Mouse (Mus musculus): ENCODE data around the gene Pnmal1. TPM values are rescaled to one million over a fixed set of nuclear protein-coding genes. Genes with fewer than 3 reads are reported as not detected.
A peak's percentile ranks its signal among the peaks of the same experiment; 100 is the strongest.

Gene Pnmal1
- polyA plus RNA-seq, 1 experiment from 2014 or later = 3.7 TPM

DNA sequence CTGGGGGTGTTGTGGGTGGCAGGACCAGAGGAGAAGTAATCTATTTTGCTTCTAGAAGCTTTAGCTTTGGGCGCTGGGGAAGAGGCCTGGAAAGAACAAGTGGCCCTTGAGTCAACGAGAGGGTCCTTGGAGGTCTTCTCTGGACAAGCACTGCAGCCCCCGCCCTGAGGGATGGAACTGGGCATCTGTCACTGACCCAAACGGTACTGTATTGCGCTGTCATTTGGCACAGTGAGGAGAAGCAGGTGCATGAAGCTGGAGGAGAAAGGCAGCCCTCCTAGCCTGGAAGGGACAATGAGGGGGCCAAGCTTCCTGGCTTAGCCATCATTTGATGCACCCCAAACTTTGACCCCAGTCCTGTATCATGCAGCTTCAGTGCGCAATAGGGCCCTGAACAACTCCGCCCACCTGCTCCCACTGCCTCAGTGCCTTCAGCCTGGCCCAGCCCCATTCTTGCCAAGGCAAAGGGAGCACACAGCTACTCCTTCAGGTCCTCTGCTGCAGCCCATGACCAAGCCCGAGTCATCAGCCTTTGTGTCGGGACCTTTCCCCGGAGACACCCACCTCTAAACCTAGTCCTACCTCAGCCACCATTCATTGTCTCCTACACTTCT, 37.0 kb upstream of the Pnmal1 start:
- peaks cover 30% of the 10 kb centered on the region for H3K4me1 ChIP-seq (replicated peaks; ENCODE audit: control insufficient read depth, insufficient read depth, low read length)
- WGBS = 39% methylated on average over 10 of the region's 10 CpGs
- no peaks in the 10 kb centered on the region for H3K9me3 ChIP-seq (ENCODE audit: control insufficient read depth, low read length)
- no peaks in the 10 kb centered on the region for H3K27me3 ChIP-seq (replicated peaks; ENCODE audit: control insufficient read depth, insufficient read depth, low read length)
- peak overlapping the region; percentile 99 for H3K4me3 ChIP-seq (ENCODE audit: low read depth, low read length)
- H3K4me2 ChIP-seq (ENCODE audit: low read length) = peak overlapping the region; percentile 94
- H3K27ac ChIP-seq (ENCODE audit: low read depth) = peak overlapping the region; percentile 98; the same call in 1 of the 2 replicates
- DNase-seq (ENCODE audit: low spot score) (no peak), ATAC-seq (replicated peaks; ENCODE audit: low FRiP score, low TSS enrichment, low read depth) (no peak)
- H3K9ac ChIP-seq (ENCODE audit: low read length) = peak overlapping the region; percentile 94
- peaks cover 26% of the 10 kb centered on the region for H3K36me3 ChIP-seq (ENCODE audit: control insufficient read depth, insufficient read depth, low read length)

DNA sequence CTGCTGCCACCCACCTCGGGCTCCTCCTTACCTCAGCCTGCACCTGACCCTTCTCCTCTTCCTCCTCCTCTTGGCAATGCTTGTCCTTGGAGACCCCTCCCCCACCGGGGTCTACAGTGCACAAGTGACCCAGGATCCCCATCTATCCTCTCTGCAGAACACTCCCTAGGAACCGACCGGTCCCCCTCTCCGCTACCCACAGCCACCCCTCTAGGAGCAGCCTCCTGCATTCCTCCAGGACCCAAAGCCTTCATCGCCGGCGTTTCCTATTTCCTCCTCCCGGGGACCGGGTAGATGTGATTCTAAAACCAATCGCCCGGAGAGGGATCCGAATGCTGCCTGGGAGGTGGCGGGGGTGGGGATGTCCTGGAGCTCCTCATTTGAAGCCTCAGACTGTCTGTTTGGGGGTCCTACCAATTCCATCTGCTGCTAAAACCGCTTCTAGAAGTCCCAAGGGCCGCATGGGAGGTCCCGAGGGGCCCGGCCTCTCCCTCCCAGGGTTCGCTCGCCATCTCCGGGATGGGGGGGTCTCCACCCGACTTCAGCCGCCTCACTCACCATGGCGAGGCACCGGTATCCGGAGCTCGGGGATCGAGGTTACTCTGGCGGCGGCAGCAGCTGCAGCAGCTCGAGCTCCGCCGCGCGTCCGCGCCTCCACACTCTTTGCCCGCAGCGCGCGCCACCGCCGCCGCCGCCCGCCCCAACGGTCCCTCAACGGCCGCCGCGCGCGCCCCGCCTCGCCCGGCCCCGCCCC, 36.0 kb upstream of the Pnmal1 start:
- WGBS = 0% methylated on average over 42 of the region's 57 CpGs
- H3K27ac ChIP-seq (ENCODE audit: low read depth) = peak overlapping the region; percentile 98
- no peaks in the 10 kb centered on the region for H3K9me3 ChIP-seq (ENCODE audit: control insufficient read depth, low read length)
- DNase-seq (ENCODE audit: low spot score) (peak; percentile 84), ATAC-seq (replicated peaks; ENCODE audit: low FRiP score, low TSS enrichment, low read depth) (no peak)
- no peaks in the 10 kb centered on the region for H3K27me3 ChIP-seq (replicated peaks; ENCODE audit: control insufficient read depth, insufficient read depth, low read length)
- H3K4me1 ChIP-seq (replicated peaks; ENCODE audit: control insufficient read depth, insufficient read depth, low read length) = peaks cover 30% of the 10 kb centered on the region
- peaks cover 16% of the 10 kb centered on the region for H3K36me3 ChIP-seq (ENCODE audit: control insufficient read depth, insufficient read depth, low read length)
- peak overlapping the region; percentile 99 for H3K4me3 ChIP-seq (ENCODE audit: low read depth, low read length)
- H3K4me2 ChIP-seq (ENCODE audit: low read length) = peak overlapping the region; percentile 94
- H3K9ac ChIP-seq (ENCODE audit: low read length) = peak overlapping the region; percentile 94

DNA sequence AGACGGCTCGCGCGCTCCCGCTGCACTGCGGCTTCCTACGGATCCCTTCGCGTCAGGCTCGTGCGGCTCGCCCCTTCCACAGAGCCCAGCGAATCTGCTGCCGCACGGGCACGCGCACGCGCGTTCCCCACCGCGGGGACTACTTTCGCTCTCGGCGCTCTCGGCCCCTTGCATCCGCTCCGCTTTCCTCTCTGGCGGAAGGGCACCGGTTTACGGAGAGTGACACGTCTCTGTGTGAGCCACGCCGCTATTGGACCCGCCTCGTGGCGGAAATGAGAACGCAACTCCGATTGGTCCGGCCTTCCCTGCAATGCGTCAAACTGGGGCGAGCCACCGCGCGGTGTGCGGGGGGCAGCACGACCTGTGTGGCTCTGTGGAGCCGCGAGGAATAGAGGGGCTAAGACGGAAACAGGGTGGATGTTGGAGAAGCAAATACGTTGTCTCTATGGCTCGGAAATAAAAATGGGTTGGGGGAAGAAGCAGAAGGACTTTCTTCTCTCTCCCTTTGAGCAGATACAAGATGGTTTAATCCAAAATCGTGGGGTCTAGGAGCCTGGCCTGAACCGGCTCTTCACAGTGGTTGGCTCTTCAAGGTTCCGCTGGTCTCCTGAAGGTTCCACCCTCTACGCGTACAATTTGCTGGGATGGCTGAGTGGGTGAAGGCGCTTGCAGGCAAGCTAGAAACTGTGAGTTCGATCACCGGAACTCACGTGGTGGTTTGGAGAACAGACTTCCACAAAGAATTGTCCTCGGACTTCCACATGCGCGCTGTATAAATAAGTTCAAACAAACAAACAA, 35.2 kb upstream of the Pnmal1 start, which contains the start of gene Calm3:
Gene Calm3 (minus strand): TSS at position 78 of the 798 bp plus-strand sequence.
- Histone ChIP-seq H3K9ac (ENCODE audit: low read length) (peak within 1 kb of the TSS; percentile 94), H3K27ac (ENCODE audit: low read depth) (peak within 1 kb of the TSS; percentile 98), H3K4me3 (ENCODE audit: low read depth, low read length) (peak within 1 kb of the TSS; percentile 99), H3K4me1 (replicated peaks; ENCODE audit: control insufficient read depth, insufficient read depth, low read length) (peaks cover 30% of the 10 kb centered on the region), H3K27me3 (replicated peaks; ENCODE audit: control insufficient read depth, insufficient read depth, low read length) (no peaks in the 10 kb centered on the region), H3K9me3 (ENCODE audit: control insufficient read depth, low read length) (no peaks in the 10 kb centered on the region), H3K4me2 (ENCODE audit: low read length) (peak within 1 kb of the TSS; percentile 94), H3K36me3 (ENCODE audit: control insufficient read depth, insufficient read depth, low read length) (peaks cover 8% of the 10 kb centered on the region)
- WGBS = 2% methylated on average over 64 of the region's 64 CpGs
- DNase-seq (ENCODE audit: low spot score) = peak; percentile 100
- ATAC-seq (replicated peaks; ENCODE audit: low FRiP score, low TSS enrichment, low read depth) = peak; percentile 93

DNA sequence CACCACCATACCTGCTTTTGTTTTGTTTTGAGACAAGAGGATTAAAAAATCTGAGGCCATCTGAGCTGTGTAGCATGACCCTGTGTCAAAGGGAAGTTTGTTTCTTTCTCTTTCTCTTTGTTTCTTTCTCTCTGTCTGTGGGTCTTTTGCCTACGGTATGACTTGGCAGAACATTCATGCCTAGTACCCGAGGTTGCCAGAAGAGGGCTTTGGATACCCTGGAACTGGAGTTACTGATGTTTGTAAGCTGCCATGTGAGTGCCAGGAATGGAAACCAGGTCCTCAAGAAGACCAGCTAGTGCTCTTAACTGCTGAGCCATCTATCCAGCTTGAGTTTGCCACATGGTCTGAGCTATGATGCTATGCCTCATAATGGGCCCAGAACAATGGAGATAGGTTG, 31.1 kb upstream of the Pnmal1 start:
- DNase-seq (ENCODE audit: low spot score) (no peak), ATAC-seq (replicated peaks; ENCODE audit: low FRiP score, low TSS enrichment, low read depth) (no peak)
- Histone ChIP-seq H3K36me3 (ENCODE audit: control insufficient read depth, insufficient read depth, low read length) (no peaks in the 10 kb centered on the region), H3K27me3 (replicated peaks; ENCODE audit: control insufficient read depth, insufficient read depth, low read length) (no peaks in the 10 kb centered on the region), H3K27ac (ENCODE audit: low read depth) (no peak overlapping the region), H3K9ac (ENCODE audit: low read length) (no peak overlapping the region), H3K9me3 (ENCODE audit: control insufficient read depth, low read length) (no peaks in the 10 kb centered on the region), H3K4me3 (ENCODE audit: low read depth, low read length) (no peak overlapping the region), H3K4me2 (ENCODE audit: low read length) (no peak overlapping the region), H3K4me1 (replicated peaks; ENCODE audit: control insufficient read depth, insufficient read depth, low read length) (no peaks in the 10 kb centered on the region)
- WGBS = 50% methylated on average over 2 of the region's 2 CpGs

GRCm38 (mm10) chr7:16930850-16931249, 28.6 kb upstream of the Pnmal1 start:
- H3K9ac ChIP-seq (ENCODE audit: low read length) = no peak overlapping the region
- no peaks in the 10 kb centered on the region for H3K9me3 ChIP-seq (ENCODE audit: control insufficient read depth, low read length)
- ATAC-seq (replicated peaks; ENCODE audit: low FRiP score, low TSS enrichment, low read depth) = no peak
- H3K36me3 ChIP-seq (ENCODE audit: control insufficient read depth, insufficient read depth, low read length) = no peaks in the 10 kb centered on the region
- no peaks in the 10 kb centered on the region for H3K27me3 ChIP-seq (replicated peaks; ENCODE audit: control insufficient read depth, insufficient read depth, low read length)
- no peak overlapping the region for H3K27ac ChIP-seq (ENCODE audit: low read depth)
- WGBS = 5% methylated on average over 1 of the region's 1 CpGs
- H3K4me3 ChIP-seq (ENCODE audit: low read depth, low read length) = no peak overlapping the region
- no peaks in the 10 kb centered on the region for H3K4me1 ChIP-seq (replicated peaks; ENCODE audit: control insufficient read depth, insufficient read depth, low read length)
- no peak overlapping the region for H3K4me2 ChIP-seq (ENCODE audit: low read length)
- peak; percentile 87 for DNase-seq (ENCODE audit: low spot score)

DNA sequence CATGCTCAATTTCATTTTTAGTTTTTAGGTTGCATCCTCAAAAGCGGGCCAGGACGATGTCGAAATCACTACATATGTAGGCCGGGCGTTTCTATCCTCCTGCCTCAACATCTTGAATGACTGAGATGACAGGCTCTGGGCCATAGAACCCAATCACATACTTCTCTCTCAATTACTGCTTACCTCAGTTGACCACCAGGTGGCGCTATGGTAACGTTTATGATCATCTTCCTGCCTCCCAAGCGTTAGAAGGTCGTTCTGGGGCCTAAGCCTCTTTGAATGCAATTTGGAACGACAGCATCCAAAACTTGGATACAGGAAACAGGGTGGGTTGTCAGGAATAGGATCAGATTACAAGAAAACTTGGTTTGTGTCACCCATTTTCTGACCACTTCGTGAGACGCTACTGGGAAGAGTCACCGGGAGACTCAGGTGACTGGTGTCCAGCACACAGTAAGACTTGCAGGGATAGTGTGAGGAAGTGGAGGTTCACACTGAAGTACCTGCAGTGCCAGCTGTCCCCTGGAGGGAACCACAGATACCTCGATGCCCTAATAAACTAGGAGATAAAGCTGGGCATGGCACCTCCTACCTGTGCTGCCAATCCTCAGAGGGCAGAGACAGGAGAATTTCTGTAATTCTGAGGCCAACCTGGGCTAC, 27.4 kb upstream of the Pnmal1 start:
- no peak overlapping the region for H3K27ac ChIP-seq (ENCODE audit: low read depth)
- DNase-seq (ENCODE audit: low spot score) (peak; percentile 94), ATAC-seq (replicated peaks; ENCODE audit: low FRiP score, low TSS enrichment, low read depth) (0 out of 2 replicates have a peak, but pooled peaks have one; percentile 29)
- no peak overlapping the region for H3K9ac ChIP-seq (ENCODE audit: low read length)
- H3K4me3 ChIP-seq (ENCODE audit: low read depth, low read length) = no peak overlapping the region
- H3K27me3 ChIP-seq (replicated peaks; ENCODE audit: control insufficient read depth, insufficient read depth, low read length) = no peaks in the 10 kb centered on the region
- no peaks in the 10 kb centered on the region for H3K36me3 ChIP-seq (ENCODE audit: control insufficient read depth, insufficient read depth, low read length)
- no peaks in the 10 kb centered on the region for H3K9me3 ChIP-seq (ENCODE audit: control insufficient read depth, low read length)
- no peaks in the 10 kb centered on the region for H3K4me1 ChIP-seq (replicated peaks; ENCODE audit: control insufficient read depth, insufficient read depth, low read length)
- 20% methylated on average over 14 of the region's 14 CpGs for WGBS
- no peak overlapping the region for H3K4me2 ChIP-seq (ENCODE audit: low read length)

DNA sequence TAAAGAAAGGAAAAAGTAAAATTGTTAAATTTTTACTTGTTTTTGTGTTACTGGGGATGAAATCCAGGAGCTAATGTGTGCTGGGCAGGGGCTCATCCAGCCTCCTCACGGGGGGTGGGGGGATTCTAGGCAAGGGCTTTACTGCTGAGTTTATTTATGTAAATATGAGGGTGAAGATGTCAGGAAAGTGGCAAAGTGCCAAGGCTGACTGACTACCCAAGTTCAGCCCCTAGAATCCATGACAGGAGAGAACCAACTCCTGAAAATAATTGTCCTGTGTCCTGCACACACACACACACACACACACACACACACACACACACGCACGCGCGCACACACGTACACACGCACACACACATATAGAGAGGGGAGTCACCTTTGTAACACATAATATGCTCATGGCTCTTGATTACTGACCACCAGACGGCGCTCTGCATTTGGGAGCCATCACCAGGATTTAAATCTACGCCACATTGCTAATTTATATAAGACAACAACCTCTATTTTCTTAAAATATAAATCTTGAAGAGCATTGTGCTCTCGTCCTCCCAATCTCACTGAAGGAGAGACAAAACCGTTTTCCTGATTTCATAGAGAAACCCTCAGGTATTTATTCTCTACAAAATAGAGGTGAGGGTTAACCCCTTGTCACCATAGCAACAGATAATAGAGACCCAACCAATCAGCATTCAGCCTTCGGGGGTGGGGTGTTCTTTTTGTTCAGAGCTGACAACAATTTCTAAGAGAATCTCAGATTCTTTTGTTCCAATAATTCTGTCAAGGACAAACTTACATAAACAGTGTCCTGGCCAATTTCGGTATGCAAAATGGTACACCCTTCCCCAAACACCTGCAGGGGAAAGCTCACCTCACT, 26.5 kb upstream of the Pnmal1 start:
- Histone ChIP-seq H3K36me3 (ENCODE audit: control insufficient read depth, insufficient read depth, low read length) (no peaks in the 10 kb centered on the region), H3K27ac (ENCODE audit: low read depth) (no peak overlapping the region), H3K27me3 (replicated peaks; ENCODE audit: control insufficient read depth, insufficient read depth, low read length) (no peaks in the 10 kb centered on the region), H3K4me2 (ENCODE audit: low read length) (no peak overlapping the region), H3K4me1 (replicated peaks; ENCODE audit: control insufficient read depth, insufficient read depth, low read length) (no peaks in the 10 kb centered on the region), H3K9ac (ENCODE audit: low read length) (no peak overlapping the region), H3K9me3 (ENCODE audit: control insufficient read depth, low read length) (no peaks in the 10 kb centered on the region), H3K4me3 (ENCODE audit: low read depth, low read length) (no peak overlapping the region)
- WGBS = 42% methylated on average over 14 of the region's 14 CpGs
- DNase-seq (ENCODE audit: low spot score) = no peak
- no peak for ATAC-seq (replicated peaks; ENCODE audit: low FRiP score, low TSS enrichment, low read depth)

Measured in intestine, embryonic 14.5 days (tissue).